In genomic region chr2:156079674-156080073, GRCm38 (mm10) we compare ENCODE assay signal across 15 mouse cellular contexts. TPM values are rescaled to one million over a fixed set of nuclear protein-coding genes. Genes with fewer than 3 reads are reported as not detected.
DNase-seq lines count a peak whose midpoint lies in the region; ATAC-seq and TF ChIP-seq lines count a peak whose summit lies in the region.
"Had no signal": no experiment of that assay in that cellular context is flagged by ENCODE, and none has a peak within 500 bp of the region (broad histone marks: within the 10 kb centered on the region; RNA-seq: fewer than 3 reads in every experiment).

No protein-coding gene starts in this region.

- H3K9me3 ChIP-seq in forebrain, embryonic 13.5 days (replicated peaks): no peaks in the 10 kb centered on the region
- H3K9me3 ChIP-seq in forebrain, embryonic 10.5 days: no peaks in the 10 kb centered on the region

- peaks cover 16% of the 10 kb centered on the region; the same call in 1 of the 2 replicates for H3K4me1 ChIP-seq in forebrain, embryonic 13.5 days
- 0 out of 2 replicates have a peak, but pooled peaks cover 3% of the 10 kb centered on the region for H3K4me1 ChIP-seq in forebrain, embryonic 10.5 days
- peaks cover 6% of the 10 kb centered on the region; the same call in 1 of the 2 replicates for H3K4me1 ChIP-seq in kidney, adult 2 months (ENCODE audit: control insufficient read depth, insufficient read depth, low read length)

- H3K27ac ChIP-seq in forebrain, embryonic 13.5 days: peak overlapping the region; percentile 10; the same call in 1 of the 2 replicates
- no peak overlapping the region for H3K27ac ChIP-seq in forebrain, embryonic 10.5 days
- H3K27ac ChIP-seq in kidney, adult 2 months (ENCODE audit: insufficient read depth, low read depth, low read length): no peak overlapping the region
- H3K27ac ChIP-seq: liver, embryonic 14.5 days had no signal

- no peak overlapping the region for H3K4me2 ChIP-seq in forebrain, embryonic 13.5 days

- 49% methylated on average over 4 of the region's 4 CpGs for WGBS in forebrain, embryonic 13.5 days
- WGBS in forebrain, embryonic 10.5 days: 77% methylated on average over 4 of the region's 4 CpGs
- WGBS in kidney, adult 2 months: 39% methylated on average over 4 of the region's 4 CpGs

- H3K27me3 ChIP-seq in forebrain, embryonic 13.5 days: no peaks in the 10 kb centered on the region
- no peaks in the 10 kb centered on the region for H3K27me3 ChIP-seq in forebrain, embryonic 10.5 days (ENCODE audit: poor library complexity, severe bottlenecking)
- H3K27me3 ChIP-seq in kidney, adult 2 months (replicated peaks; ENCODE audit: control insufficient read depth, insufficient read depth, low read length): no peaks in the 10 kb centered on the region

- no peak for TF ChIP-seq POLR2A in kidney, adult 2 months (IDR thresholded peaks at IDR 0.05; ENCODE audit: low read depth, low read length)

- H3K4me3 ChIP-seq in forebrain, embryonic 13.5 days: no peak overlapping the region
- no peak overlapping the region for H3K4me3 ChIP-seq in forebrain, embryonic 10.5 days
- no peak overlapping the region for H3K4me3 ChIP-seq in kidney, adult 2 months (ENCODE audit: insufficient read depth, low read depth, low read length)

- ATAC-seq in forebrain, embryonic 13.5 days: no peak

- TF ChIP-seq CTCF in kidney, adult 2 months (conservative IDR thresholded peaks at IDR 0.05; ENCODE audit: insufficient read depth, insufficient read length, low read depth, low read length): no peak

- peaks cover 44% of the 10 kb centered on the region for H3K36me3 ChIP-seq in forebrain, embryonic 13.5 days (ENCODE audit: poor library complexity, severe bottlenecking)
- H3K36me3 ChIP-seq in forebrain, embryonic 10.5 days (replicated peaks): peaks cover 61% of the 10 kb centered on the region
- no peaks in the 10 kb centered on the region; the same call in none of the 2 replicates for H3K36me3 ChIP-seq in kidney, adult 2 months (ENCODE audit: control insufficient read depth, insufficient read depth, low read length)

- DNase-seq in forebrain, embryonic 10.5 days (ENCODE audit: extremely low spot score, low spot score): no peak
- DNase-seq in kidney, adult 2 months: peak; percentile 17
- no peak for DNase-seq in kidney, postnatal 14 days
- DNase-seq in R1 (ENCODE audit: low read depth, low spot score): peak; percentile 37
- peak; percentile 45 to 53 for DNase-seq in cerebellum, postnatal 25 days
- no peak for DNase-seq in c-Kit-positive CD71-positive TER-119-positive erythroid progenitor cells, embryonic 14.5 days (ENCODE audit: low spot score)
- DNase-seq in adrenal gland, postnatal 25 days: no peak
- DNase-seq: gastrocnemius, postnatal 36 days; kidney, adult 9 months; right cerebral cortex, adult 18-20 months had no signal

- no peak overlapping the region for H3K9ac ChIP-seq in forebrain, embryonic 13.5 days
- H3K9ac ChIP-seq: liver, embryonic 14.5 days had no signal

RNA-seq across cellular contexts. Expression of gene Spag4, which starts 14.7 kb away (rescaled TPM):
- polyA plus RNA-seq in forebrain, embryonic 13.5 days (2015; fragmentation: Nextera tagmentation; extraction: Ambion mirVana): 5.2 and 7.0 TPM in 2 replicates
- polyA plus RNA-seq in forebrain, embryonic 10.5 days (2016; fragmentation: Nextera tagmentation; extraction: Ambion mirVana): 4.1 TPM in 2 replicates
- polyA plus RNA-seq in kidney, adult 2 months (2012; rRNA removed): 3.3 and 3.6 TPM in 2 replicates
- total RNA-seq in adrenal gland, postnatal 25 days (2021): 2.4 and 2.9 TPM in 2 replicates
- total RNA-seq: gastrocnemius, postnatal 36 days had no signal

RNA-seq across cellular contexts. Expression of gene Fer1l4, which starts 26.9 kb away (rescaled TPM):
- polyA plus RNA-seq in forebrain, embryonic 13.5 days (2015; fragmentation: Nextera tagmentation; extraction: Ambion mirVana): not detected in 2 replicates
- not detected in 2 replicates for polyA plus RNA-seq in forebrain, embryonic 10.5 days (2016; fragmentation: Nextera tagmentation; extraction: Ambion mirVana)
- polyA plus RNA-seq in kidney, adult 2 months (2012; rRNA removed): 0.38 and 0.67 TPM in 2 replicates
- total RNA-seq in adrenal gland, postnatal 25 days (2021): not detected in 2 replicates
- total RNA-seq: adrenal gland, adult 18-20 months; gastrocnemius, postnatal 36 days; left cerebral cortex, postnatal 14 days had no signal
- polyA plus RNA-seq: liver, embryonic 14.5 days; neural tube, embryonic 11.5 days had no signal

RNA-seq across cellular contexts. Expression of gene Cpne1, which starts 32.1 kb away (rescaled TPM):
- polyA plus RNA-seq in forebrain, embryonic 13.5 days (2015; fragmentation: Nextera tagmentation; extraction: Ambion mirVana): 42.6 and 44.9 TPM in 2 replicates
- polyA plus RNA-seq in forebrain, embryonic 10.5 days (2016; fragmentation: Nextera tagmentation; extraction: Ambion mirVana): 63.3 and 73.3 TPM in 2 replicates
- 57.2 and 72.4 TPM in 2 replicates for polyA plus RNA-seq in kidney, adult 2 months (2012; rRNA removed)
- total RNA-seq in adrenal gland, postnatal 25 days (2021): 32.5 and 59.7 TPM in 2 replicates

RNA-seq across cellular contexts. Expression of gene Rbm12, which starts 32.1 kb away (rescaled TPM):
- polyA plus RNA-seq in forebrain, embryonic 13.5 days (2015; fragmentation: Nextera tagmentation; extraction: Ambion mirVana): 30.0 and 39.0 TPM in 2 replicates
- 47.5 and 50.4 TPM in 2 replicates for polyA plus RNA-seq in forebrain, embryonic 10.5 days (2016; fragmentation: Nextera tagmentation; extraction: Ambion mirVana)
- polyA plus RNA-seq in kidney, adult 2 months (2012; rRNA removed): 13.2 and 14.8 TPM in 2 replicates
- total RNA-seq in adrenal gland, postnatal 25 days (2021): 23.0 and 26.1 TPM in 2 replicates

RNA-seq across cellular contexts. Expression of gene Gm28036, which starts 47.2 kb away (rescaled TPM):
- 20.7 and 21.2 TPM in 2 replicates for polyA plus RNA-seq in forebrain, embryonic 13.5 days (2015; fragmentation: Nextera tagmentation; extraction: Ambion mirVana)
- polyA plus RNA-seq in forebrain, embryonic 10.5 days (2016; fragmentation: Nextera tagmentation; extraction: Ambion mirVana): 20.7 TPM in 2 replicates
- polyA plus RNA-seq in kidney, adult 2 months (2012; rRNA removed): 1.9 and 2.6 TPM in 2 replicates
- total RNA-seq in adrenal gland, postnatal 25 days (2021): 17.5 and 21.0 TPM in 2 replicates

Comparison
In these comparisons a context has a peak if more than half of its experiments do, and no peak if none do; other contexts are left out.
1. DNase-seq: peak in kidney, adult 2 months (single experiment), R1 (single experiment) and cerebellum, postnatal 25 days (2 of 2); none in forebrain, embryonic 10.5 days (single experiment), kidney, postnatal 14 days (single experiment), c-Kit-positive CD71-positive TER-119-positive erythroid progenitor cells, embryonic 14.5 days (single experiment) and adrenal gland, postnatal 25 days (single experiment).